Mouse (Mus musculus) heart, embryonic 10.5 days (tissue): ENCODE results near the gene Neurod6. TPM values are rescaled to one million over a fixed set of nuclear protein-coding genes. Genes with fewer than 3 reads are reported as not detected.

Experiments
- polyA plus RNA-seq: library from polyadenylated mRNA; unstranded; fragments of >200 nt; fragmentation: Nextera tagmentation; extraction: Ambion mirVana; gene quantifications from 2 replicates; pipeline ENCODE4 v1.2.1, GENCODE M21; 2016

Gene Neurod6
- polyA plus RNA-seq, 1 experiment from 2014 or later: not detected

Other genes with a start within 250 kb of the Neurod6 start
- 1.3 and 1.8 TPM in 2 replicates for gene Adcyap1r1, start 229.3 kb downstream of the Neurod6 start, polyA plus RNA-seq
- not detected in 2 replicates for gene Itprid1, start 155.6 kb upstream of the Neurod6 start, polyA plus RNA-seq